Mouse (Mus musculus) kidney, adult 10 weeks (tissue): Measurements from ENCODE around the gene Txk. TPM values are rescaled to one million over a fixed set of nuclear protein-coding genes. Genes with fewer than 3 reads are reported as not detected.

Experiments used
- polyA plus RNA-seq: library from polyadenylated mRNA; stranded (reverse); fragments of 350-450 nt; fragmentation: Illumina TruSeq; extraction: RNeasy Lipid Tissue Mini Kit (QIAGEN cat#74804); gene quantifications from one replicate; pipeline ENCODE4 v1.2.3, GENCODE M21; 2014; ENCODE audit warnings: low read depth, low replicate concordance

Gene Txk
- 0.40 TPM for polyA plus RNA-seq

DNA sequence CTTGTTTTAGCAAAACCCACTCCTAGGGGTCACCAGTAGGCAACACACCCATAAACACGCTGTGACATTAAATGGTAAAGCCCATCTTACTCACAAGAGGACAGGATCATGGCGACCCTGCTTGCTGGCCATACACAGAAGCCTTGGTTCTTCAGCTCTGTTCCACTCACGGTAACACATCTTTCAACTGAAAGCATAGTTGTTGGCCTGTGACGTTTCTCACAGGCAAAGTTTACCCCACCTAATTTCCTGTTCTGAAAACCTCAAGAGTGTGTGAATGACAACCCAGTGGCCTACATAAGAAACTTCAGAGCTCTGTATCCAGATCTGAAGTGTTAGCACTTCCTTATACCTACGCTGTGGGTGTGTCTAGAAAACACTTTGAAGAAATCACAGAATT is at the start of gene Txk:
Txk (minus strand) TSS at position 193 of the 400 bp plus-strand sequence.

DNA sequence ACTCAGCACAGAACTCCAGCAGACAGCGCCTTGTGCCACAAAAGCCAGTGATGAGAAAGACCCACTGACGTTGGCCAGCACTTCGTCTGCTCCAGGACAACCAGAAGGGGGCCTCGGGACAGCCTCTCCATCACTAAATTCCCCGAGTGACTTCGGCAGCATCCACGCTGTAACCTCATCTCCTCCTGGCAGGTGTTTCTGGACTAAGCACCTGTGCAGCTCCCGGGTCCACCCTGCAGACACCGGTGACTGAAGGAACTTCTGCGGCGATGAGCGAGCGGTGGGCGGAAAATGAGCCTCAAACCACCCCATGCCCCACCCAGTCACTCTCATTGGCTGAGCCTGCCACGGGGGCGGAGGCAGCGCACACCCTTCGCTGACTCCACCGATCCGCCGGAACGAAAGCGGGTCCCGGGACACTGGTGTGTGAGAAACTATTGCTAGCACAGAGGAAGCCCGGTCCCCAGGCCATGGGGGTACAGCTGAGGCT is 105.1 kb downstream of the Txk start, which contains the start of gene Nipal1:
Nipal1 (plus strand) TSS at position 378 of the 490 bp plus-strand sequence.

Other genes with a start within 250 kb of the Txk start
- 7.3 TPM for gene Corin, start 248.3 kb downstream of the Txk start, polyA plus RNA-seq
- gene Nfxl1, start 193.1 kb downstream of the Txk start, polyA plus RNA-seq: 17.2 TPM
- not detected for gene Zar1, start 171.5 kb downstream of the Txk start, polyA plus RNA-seq
- not detected for gene Gm5868, start 165.2 kb downstream of the Txk start, polyA plus RNA-seq
- gene Cnga1, start 108.5 kb downstream of the Txk start, polyA plus RNA-seq: not detected
- 3.2 TPM for gene Nipal1, start 105.0 kb downstream of the Txk start, polyA plus RNA-seq
- 23.9 TPM for gene Tec, start 115.7 kb upstream of the Txk start, polyA plus RNA-seq
- gene Slain2, start 161.5 kb upstream of the Txk start, polyA plus RNA-seq: 86.4 TPM
- gene Gm10135, start 221.9 kb upstream of the Txk start, polyA plus RNA-seq: not detected